Mouse (Mus musculus) heart, embryonic 15.5 days (tissue): ENCODE measurements around the gene Olfr699. TPM values are rescaled to one million over a fixed set of nuclear protein-coding genes. Genes with fewer than 3 reads are reported as not detected.
"Not testable (repeated sequence)": the region's sequence is repeated elsewhere in the genome, so short reads cannot be mapped to it uniquely, and the experiment has no call there.

Source experiments
- ATAC-seq: fragments of 200-750 bp; cut with Nextera tagmentation; replicated peaks from 2 replicates; pipeline ENCODE4 v1.8.0; 2017; ENCODE audit warnings: low read depth, moderate TSS enrichment; ENCODE audit not compliant: insufficient number of reproducible peaks, insufficient read depth, low FRiP score
- H3K27ac ChIP-seq: fragments of 300-500 bp; sonication (generic); 2 replicates; pipeline ENCODE4 v1.5.1; 2015; ENCODE audit warnings: mild to moderate bottlenecking, inconsistent platforms
- H3K27me3 ChIP-seq: fragments of 300-500 bp; sonication (generic); 2 replicates; pipeline ENCODE4 v1.6.1; 2015; ENCODE audit warnings: inconsistent platforms
- H3K36me3 ChIP-seq: fragments of 300-500 bp; sonication (generic); 2 replicates; pipeline ENCODE4 v1.6.1; 2015; ENCODE audit warnings: mild to moderate bottlenecking, inconsistent platforms
- H3K4me1 ChIP-seq: fragments of 300-500 bp; sonication (generic); replicated peaks from 2 replicates; pipeline ENCODE4 v1.6.1; 2015; ENCODE audit warnings: inconsistent platforms
- H3K4me2 ChIP-seq: fragments of 300-500 bp; sonication (generic); 2 replicates; pipeline ENCODE4 v1.6.1; 2015; ENCODE audit warnings: inconsistent platforms, mild to moderate bottlenecking, moderate library complexity
- H3K4me3 ChIP-seq: fragments of 300-500 bp; sonication (generic); 2 replicates; pipeline ENCODE4 v1.5.1; 2015; ENCODE audit warnings: mild to moderate bottlenecking, inconsistent platforms
- H3K9ac ChIP-seq: fragments of 300-500 bp; sonication (generic); 2 replicates; pipeline ENCODE4 v1.6.1; 2015; ENCODE audit warnings: mild to moderate bottlenecking, inconsistent platforms
- H3K9me3 ChIP-seq: fragments of 300-500 bp; sonication (generic); replicated peaks from 2 replicates; pipeline ENCODE4 v1.6.1; 2016; ENCODE audit warnings: inconsistent platforms
- WGBS: fragments of 180-500 bp; shearing (Covaris S2); methylation state at CpG from one replicate; pipeline ENCODE4 v1.1.7; 2015; ENCODE audit warnings: mixed read lengths; 5-methylcytosine and 5-hydroxymethylcytosine counted together
- polyA plus RNA-seq: library from polyadenylated mRNA; unstranded; fragments of >200 nt; fragmentation: Nextera tagmentation; extraction: Ambion mirVana; gene quantifications from 2 replicates; pipeline ENCODE4 v1.2.1, GENCODE M21; 2015

The Olfr699 gene
- polyA plus RNA-seq = not detected in 2 replicates

DNA sequence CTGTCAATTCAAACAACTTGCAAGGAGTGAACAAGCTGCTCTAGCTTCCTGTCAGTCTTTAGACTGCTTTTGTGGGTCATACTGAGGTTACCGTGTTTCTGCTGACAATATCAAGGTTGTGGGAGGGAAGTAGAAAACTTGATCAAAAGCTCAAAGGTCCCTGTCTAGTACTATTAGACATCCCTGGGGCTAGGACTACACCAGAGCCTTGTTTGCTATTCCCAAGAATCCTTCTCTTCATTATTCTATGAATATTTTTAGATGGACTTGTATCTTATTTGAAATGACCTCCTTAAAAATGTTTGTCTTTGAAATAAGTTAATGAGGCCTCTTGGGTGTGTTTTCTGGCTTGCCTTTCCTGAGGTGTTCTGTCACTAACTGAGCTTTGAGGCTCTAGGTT is at the start of gene Olfr699:
Gene Olfr699 (minus strand): TSS at position 101 of the 400 bp plus-strand sequence.
- Histone ChIP-seq H3K4me1 (no peaks in the 10 kb centered on the region), H3K4me2 (no peak within 1 kb of the TSS), H3K9me3 (no peaks in the 10 kb centered on the region), H3K27ac (no peak within 1 kb of the TSS), H3K27me3 (no peaks in the 10 kb centered on the region), H3K9ac (no peak within 1 kb of the TSS), H3K36me3 (no peaks in the 10 kb centered on the region), H3K4me3 (no peak within 1 kb of the TSS)
- 52% methylated on average over 1 of the region's 1 CpGs for WGBS
- no peak for ATAC-seq

DNA sequence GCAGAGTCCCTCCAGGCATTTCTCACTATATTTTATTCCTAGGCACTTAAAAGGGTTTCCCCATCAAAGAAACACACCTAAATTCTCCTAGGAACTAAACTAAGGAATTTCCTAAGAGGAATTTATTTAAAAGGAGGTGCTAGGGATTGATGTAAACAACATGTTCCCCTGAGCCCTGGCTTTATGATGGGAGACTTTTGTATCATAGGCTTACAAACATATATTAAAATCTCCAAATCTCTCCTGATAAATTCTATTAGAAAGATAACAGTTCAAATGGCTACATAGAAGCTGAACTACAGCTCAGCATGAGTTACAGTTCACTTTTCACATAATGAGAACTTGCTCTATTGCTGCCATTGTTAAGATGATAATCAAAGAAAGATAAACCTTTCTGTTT is 40.8 kb upstream of the Olfr699 start, which contains the start of gene Olfr702:
Gene Olfr702 (minus strand): TSS at position 101 of the 400 bp plus-strand sequence.
- Histone ChIP-seq H3K4me1 (no peaks in the 10 kb centered on the region), H3K4me2 (no peak within 1 kb of the TSS), H3K36me3 (no peaks in the 10 kb centered on the region), H3K9me3 (no peaks in the 10 kb centered on the region), H3K4me3 (no peak within 1 kb of the TSS), H3K27ac (no peak within 1 kb of the TSS), H3K9ac (no peak within 1 kb of the TSS), H3K27me3 (no peaks in the 10 kb centered on the region)
- ATAC-seq = no peak

- H3K4me2 ChIP-seq = no peak overlapping the region
- no peak overlapping the region for H3K27ac ChIP-seq
- no peaks in the 10 kb centered on the region for H3K36me3 ChIP-seq
- H3K4me3 ChIP-seq = no peak overlapping the region
- H3K9ac ChIP-seq = no peak overlapping the region
- H3K9me3 ChIP-seq = no peaks in the 10 kb centered on the region
- H3K27me3 ChIP-seq = no peaks in the 10 kb centered on the region
- no peak for ATAC-seq
- H3K4me1 ChIP-seq = no peaks in the 10 kb centered on the region
These were observed 25.4 kb upstream of the Olfr699 start for GRCm38 (mm10) chr7:106818414-106818813.

DNA sequence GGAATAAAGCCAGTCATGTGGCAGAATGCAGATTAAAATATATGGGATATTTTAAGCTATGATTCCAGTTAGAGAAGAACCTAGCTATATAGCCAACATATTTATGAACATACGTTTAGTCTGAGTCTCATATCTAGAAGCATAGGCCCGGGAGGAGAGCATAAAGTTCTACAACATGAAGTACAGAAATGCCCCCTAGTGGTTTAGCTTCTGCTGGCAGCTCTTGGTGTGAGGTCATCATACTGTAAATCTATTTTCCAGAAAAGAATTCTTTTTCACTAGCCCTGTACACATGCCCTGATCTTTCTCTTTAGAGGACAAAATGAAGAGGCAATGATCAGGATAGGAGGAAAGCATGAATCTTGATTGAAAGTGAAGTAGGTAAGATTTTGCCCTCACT is 22.8 kb upstream of the Olfr699 start:
- ATAC-seq = no peak

DNA sequence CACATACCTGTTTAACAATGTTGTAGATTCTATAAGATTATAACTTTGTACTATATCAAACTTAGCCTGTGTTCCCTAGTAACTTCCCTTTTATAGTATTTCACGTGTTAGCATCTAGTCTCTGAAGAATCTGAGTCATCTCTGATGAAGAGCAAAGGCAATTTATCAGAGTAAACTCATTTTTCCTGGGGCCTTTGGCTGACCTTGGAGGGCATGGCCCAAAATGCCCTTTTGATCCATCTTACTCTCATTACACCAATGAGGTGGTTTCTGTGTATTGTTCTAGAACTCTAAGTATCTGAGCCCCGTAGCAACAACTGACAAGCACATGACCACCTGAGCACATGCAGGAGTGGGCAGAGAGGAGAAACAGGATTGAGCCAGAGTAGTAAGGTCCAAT is 20.8 kb upstream of the Olfr699 start, which contains the start of gene Olfr701:
Gene Olfr701 (plus strand): TSS at position 301 of the 400 bp plus-strand sequence.
- Histone ChIP-seq H3K4me2 (no peak within 1 kb of the TSS), H3K27ac (no peak within 1 kb of the TSS), H3K9ac (no peak within 1 kb of the TSS), H3K4me3 (no peak within 1 kb of the TSS), H3K27me3 (no peaks in the 10 kb centered on the region), H3K4me1 (no peaks in the 10 kb centered on the region), H3K36me3 (no peaks in the 10 kb centered on the region), H3K9me3 (no peaks in the 10 kb centered on the region)
- no peak for ATAC-seq
- WGBS = 58% methylated on average over 2 of the region's 2 CpGs

More for the DNA sequence above, 22.8 kb upstream of the Olfr699 start:
- no peak overlapping the region for H3K9ac ChIP-seq
- no peak overlapping the region for H3K27ac ChIP-seq
- H3K4me3 ChIP-seq = no peak overlapping the region
- WGBS = 26% methylated on average over 2 of the region's 2 CpGs
- no peaks in the 10 kb centered on the region for H3K36me3 ChIP-seq
- H3K27me3 ChIP-seq = no peaks in the 10 kb centered on the region
- no peak overlapping the region for H3K4me2 ChIP-seq
- no peaks in the 10 kb centered on the region for H3K4me1 ChIP-seq
- no peaks in the 10 kb centered on the region for H3K9me3 ChIP-seq

GRCm38 (mm10) chr7:106808734-106809133 is 15.7 kb upstream of the Olfr699 start, which contains the start of gene Olfr700:
Gene Olfr700 (minus strand): TSS chr7:106808834.
- ATAC-seq = no peak
- no peaks in the 10 kb centered on the region for H3K36me3 ChIP-seq
- H3K4me3 ChIP-seq = no peak within 1 kb of the TSS
- H3K9ac ChIP-seq = no peak within 1 kb of the TSS
- WGBS = 80% methylated on average over 1 of the region's 1 CpGs
- no peaks in the 10 kb centered on the region for H3K27me3 ChIP-seq
- no peak within 1 kb of the TSS for H3K27ac ChIP-seq
- no peaks in the 10 kb centered on the region for H3K4me1 ChIP-seq
- no peak within 1 kb of the TSS for H3K4me2 ChIP-seq
- no peaks in the 10 kb centered on the region for H3K9me3 ChIP-seq

DNA sequence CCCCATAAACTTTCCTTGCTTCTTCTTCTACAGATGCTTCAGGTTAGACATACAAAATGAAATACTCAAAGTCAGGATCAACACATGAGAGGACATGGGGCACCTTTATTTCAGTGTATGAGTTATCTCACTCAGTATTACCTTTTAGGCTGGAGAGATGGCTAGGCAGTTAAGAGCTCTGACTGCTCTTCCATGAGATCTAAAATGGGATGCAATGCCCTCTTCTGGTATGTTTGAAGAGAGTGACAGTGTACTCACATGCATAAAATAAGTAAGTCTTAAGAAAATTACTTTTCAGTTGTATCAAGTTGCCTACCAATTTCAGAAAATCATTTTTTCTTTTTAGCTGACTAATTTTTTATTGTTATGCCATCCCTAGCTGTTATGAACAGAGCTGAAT is 4.7 kb downstream of the Olfr699 start:
- Histone ChIP-seq H3K36me3 (no peaks in the 10 kb centered on the region), H3K4me2 (no peak overlapping the region), H3K4me3 (no peak overlapping the region), H3K4me1 (no peaks in the 10 kb centered on the region), H3K9me3 (no peaks in the 10 kb centered on the region), H3K27ac (no peak overlapping the region), H3K9ac (no peak overlapping the region), H3K27me3 (no peaks in the 10 kb centered on the region)
- no peak for ATAC-seq

DNA sequence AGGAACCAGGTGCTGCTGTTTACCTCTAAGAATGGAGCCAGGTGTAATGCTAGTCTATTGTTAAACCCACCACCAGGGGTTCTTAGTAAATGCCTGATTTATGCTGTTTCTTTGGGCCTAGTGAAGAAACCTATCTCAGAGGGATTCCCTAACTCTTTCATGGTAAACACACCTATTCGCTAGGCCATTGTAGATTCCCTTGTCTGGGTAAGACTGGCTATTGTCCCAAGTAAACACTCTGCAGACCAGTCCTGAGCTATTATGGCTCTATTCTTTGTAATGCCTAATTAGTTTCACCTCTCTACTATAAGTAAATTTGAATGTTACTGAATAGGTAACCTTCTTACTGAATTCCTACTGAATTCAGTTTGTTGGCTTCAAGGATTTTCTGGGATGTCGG is 32.0 kb downstream of the Olfr699 start:
- not testable (repeated sequence) for H3K36me3 ChIP-seq, H3K4me1 ChIP-seq, H3K9ac ChIP-seq, H3K27ac ChIP-seq, H3K9me3 ChIP-seq, H3K4me3 ChIP-seq, H3K27me3 ChIP-seq, H3K4me2 ChIP-seq, ATAC-seq
- 89% methylated on average over 2 of the region's 2 CpGs for WGBS

DNA sequence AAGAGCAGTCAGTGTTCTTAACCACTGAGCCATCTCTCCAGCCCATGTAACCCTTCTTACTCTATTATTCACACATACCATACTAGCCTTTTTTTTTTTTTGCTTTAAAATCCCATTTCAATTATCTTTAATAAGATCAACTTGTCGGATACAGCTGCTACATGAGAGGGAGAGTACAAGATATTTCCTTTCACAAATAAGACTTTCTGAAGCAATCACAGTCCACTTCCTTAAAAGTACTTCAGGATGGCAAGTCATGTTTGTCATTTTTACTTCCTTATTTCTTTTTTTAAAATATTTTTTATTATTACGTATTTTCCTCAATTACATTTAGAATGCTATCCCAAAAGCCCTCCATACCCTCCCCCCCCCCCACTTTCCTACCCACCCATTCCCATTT is 34.2 kb downstream of the Olfr699 start:
- 77% methylated on average over 2 of the region's 2 CpGs for WGBS
- ATAC-seq = no peak
- H3K4me2 ChIP-seq = no peak overlapping the region
- H3K4me1 ChIP-seq = no peaks in the 10 kb centered on the region
- H3K27ac ChIP-seq = no peak overlapping the region
- H3K4me3 ChIP-seq = no peak overlapping the region
- no peaks in the 10 kb centered on the region for H3K36me3 ChIP-seq
- H3K27me3 ChIP-seq = no peaks in the 10 kb centered on the region
- H3K9ac ChIP-seq = no peak overlapping the region
- H3K9me3 ChIP-seq = no peaks in the 10 kb centered on the region

DNA sequence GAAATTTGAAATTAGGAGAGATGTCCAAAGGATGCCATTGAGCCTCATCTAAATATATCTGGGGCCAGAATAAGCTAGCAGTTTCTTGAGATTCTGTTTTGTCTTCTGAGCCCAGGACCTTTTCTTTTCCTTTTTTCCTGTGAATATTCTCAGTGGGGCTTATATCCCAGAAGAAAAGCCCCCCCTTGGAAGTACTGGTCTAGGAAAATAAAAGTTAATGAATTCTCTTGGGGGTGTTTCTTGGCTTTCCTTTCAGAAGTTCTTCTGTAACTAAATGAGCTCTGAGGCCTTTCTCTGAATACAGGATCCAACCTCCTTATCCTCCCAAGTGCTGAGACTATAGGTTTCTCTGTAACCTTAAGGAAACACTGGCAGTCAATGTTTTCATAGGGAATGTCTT is 37.7 kb downstream of the Olfr699 start, which contains the start of gene Olfr698:
Gene Olfr698 (minus strand): TSS at position 101 of the 400 bp plus-strand sequence.
- H3K4me1 ChIP-seq = no peaks in the 10 kb centered on the region
- H3K27me3 ChIP-seq = no peaks in the 10 kb centered on the region
- H3K4me3 ChIP-seq = no peak within 1 kb of the TSS
- no peak for ATAC-seq
- H3K27ac ChIP-seq = no peak within 1 kb of the TSS
- no peaks in the 10 kb centered on the region for H3K9me3 ChIP-seq
- H3K4me2 ChIP-seq = no peak within 1 kb of the TSS
- no peak within 1 kb of the TSS for H3K9ac ChIP-seq
- H3K36me3 ChIP-seq = no peaks in the 10 kb centered on the region

- Histone ChIP-seq H3K36me3 (no peaks in the 10 kb centered on the region), H3K9ac (no peak overlapping the region), H3K4me1 (no peaks in the 10 kb centered on the region), H3K4me3 (no peak overlapping the region), H3K9me3 (no peaks in the 10 kb centered on the region), H3K27ac (no peak overlapping the region), H3K4me2 (no peak overlapping the region), H3K27me3 (no peaks in the 10 kb centered on the region)
- WGBS = 84% methylated on average over 5 of the region's 5 CpGs
- ATAC-seq = no peak
These were observed 47.2 kb downstream of the Olfr699 start for GRCm38 (mm10) chr7:106745811-106746210.

GRCm38 (mm10) chr7:106742343-106742742 is 50.7 kb downstream of the Olfr699 start, which contains the start of gene Olfr697:
Gene Olfr697 (minus strand): TSS chr7:106742443.
- ATAC-seq = no peak

More at GRCm38 (mm10) chr7:106742343-106742742, 50.7 kb downstream of the Olfr699 start, which contains the start of gene Olfr697:
- H3K36me3 ChIP-seq = no peaks in the 10 kb centered on the region
- H3K27ac ChIP-seq = no peak within 1 kb of the TSS
- H3K27me3 ChIP-seq = no peaks in the 10 kb centered on the region
- WGBS = 71% methylated on average over 1 of the region's 1 CpGs
- H3K4me1 ChIP-seq = no peaks in the 10 kb centered on the region
- H3K9me3 ChIP-seq = no peaks in the 10 kb centered on the region
- no peak within 1 kb of the TSS for H3K4me3 ChIP-seq
- no peak within 1 kb of the TSS for H3K4me2 ChIP-seq
- H3K9ac ChIP-seq = no peak within 1 kb of the TSS
